Comparison of ENCODE assay signal across 19 mouse cellular contexts in the genomic region with DNA sequence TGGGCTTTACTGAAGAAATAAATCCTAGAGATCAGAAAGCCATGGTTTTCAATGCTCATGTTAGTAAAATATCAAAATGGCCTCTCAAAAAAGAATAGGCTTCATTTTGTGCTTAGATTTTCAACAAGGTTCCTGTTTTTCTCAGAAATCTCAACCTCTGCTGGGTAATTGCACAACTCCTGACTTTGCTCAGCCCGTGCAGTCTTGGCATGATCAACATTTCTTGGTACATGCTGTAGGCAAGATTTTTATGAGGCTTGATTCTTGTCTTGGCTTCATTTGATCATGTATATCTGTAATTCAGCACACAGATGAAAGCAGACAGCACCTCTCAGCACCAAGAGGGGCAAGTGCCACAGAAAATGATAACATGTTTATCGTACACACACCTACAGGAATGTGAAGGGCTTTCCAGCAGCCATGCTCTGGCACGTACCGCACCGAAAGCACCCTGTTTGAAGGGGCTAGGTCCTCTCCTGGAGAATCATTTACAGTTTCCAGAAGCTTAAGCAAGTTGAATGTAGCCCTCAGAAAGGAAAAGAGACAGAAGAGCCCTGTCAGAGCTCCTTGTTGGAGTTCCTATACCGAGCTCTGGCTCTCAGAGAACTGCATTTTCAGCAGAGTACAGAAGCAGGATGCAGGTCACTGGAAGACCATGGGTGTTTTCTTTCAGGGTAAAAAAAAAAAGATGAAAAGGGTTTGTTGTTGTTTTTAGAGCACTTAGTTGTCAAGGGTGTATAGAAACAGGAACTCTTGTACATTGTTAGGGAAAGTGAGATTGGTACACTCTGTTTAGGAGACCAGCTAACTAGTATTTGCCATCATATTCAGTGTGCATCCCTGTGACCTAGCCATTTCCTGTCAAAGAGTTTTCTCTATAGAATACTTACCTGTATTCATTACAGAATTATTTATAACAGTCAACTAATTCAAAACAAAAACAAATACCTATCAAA. TPM values are rescaled to one million over a fixed set of nuclear protein-coding genes. Genes with fewer than 3 reads are reported as not detected.
DNase-seq lines count a peak whose midpoint lies in the region; ATAC-seq lines count a peak whose summit lies in the region.
"Had no signal": no experiment of that assay in that cellular context is flagged by ENCODE, and none has a peak within 500 bp of the region (broad histone marks: within the 10 kb centered on the region; RNA-seq: fewer than 3 reads in every experiment).

No protein-coding gene starts in this region.

- 0 out of 2 replicates have a peak overlapping the region, but pooled peaks have one; percentile 20 for H3K4me2 ChIP-seq in heart, embryonic 15.5 days
- no peak overlapping the region for H3K4me2 ChIP-seq in lung, embryonic 16.5 days (ENCODE audit: low read depth, low read length)
- H3K4me2 ChIP-seq: liver, embryonic 12.5 days; neural tube, embryonic 15.5 days had no signal

- ATAC-seq in heart, embryonic 15.5 days (replicated peaks; ENCODE audit: insufficient number of reproducible peaks, insufficient read depth, low FRiP score, low read depth), result peak; percentile 67; the same call in 1 of the 2 replicates
- peak; percentile 76 for ATAC-seq in lung, embryonic 16.5 days (ENCODE audit: low read depth)
- ATAC-seq: forebrain, embryonic 16.5 days; inflammation-experienced regulatory T-cells, adult 6 months; liver, embryonic 12.5 days had no signal

- no peak overlapping the region for H3K4me3 ChIP-seq in heart, embryonic 15.5 days
- H3K4me3 ChIP-seq in heart, embryonic 10.5 days, result no peak overlapping the region
- H3K4me3 ChIP-seq in lung, embryonic 16.5 days (ENCODE audit: low read length), result no peak overlapping the region
- H3K4me3 ChIP-seq: erythroblast, embryonic 14.5 days; liver, embryonic 12.5 days; neural tube, embryonic 15.5 days had no signal

- H3K9ac ChIP-seq in heart, embryonic 15.5 days, result no peak overlapping the region
- H3K9ac ChIP-seq in lung, embryonic 16.5 days (ENCODE audit: low read length), result no peak overlapping the region
- H3K9ac ChIP-seq: liver, embryonic 12.5 days; neural tube, embryonic 15.5 days had no signal

- no peaks in the 10 kb centered on the region for H3K27me3 ChIP-seq in heart, embryonic 15.5 days
- no peaks in the 10 kb centered on the region for H3K27me3 ChIP-seq in heart, embryonic 10.5 days (ENCODE audit: insufficient read depth, poor library complexity, severe bottlenecking)
- H3K27me3 ChIP-seq in lung, embryonic 16.5 days (ENCODE audit: control insufficient read depth, insufficient read depth, low read depth, low read length), result no peaks in the 10 kb centered on the region
- H3K27me3 ChIP-seq: liver, embryonic 12.5 days; neural tube, embryonic 15.5 days had no signal

- no peaks in the 10 kb centered on the region for H3K36me3 ChIP-seq in heart, embryonic 15.5 days
- H3K36me3 ChIP-seq in heart, embryonic 10.5 days, result no peaks in the 10 kb centered on the region
- no peaks in the 10 kb centered on the region for H3K36me3 ChIP-seq in lung, embryonic 16.5 days (ENCODE audit: control insufficient read depth, insufficient read depth, low read length)
- H3K36me3 ChIP-seq: G1E; liver, embryonic 12.5 days; neural tube, embryonic 15.5 days had no signal

- H3K9me3 ChIP-seq in heart, embryonic 15.5 days (replicated peaks), result no peaks in the 10 kb centered on the region
- no peaks in the 10 kb centered on the region for H3K9me3 ChIP-seq in heart, embryonic 10.5 days
- H3K9me3 ChIP-seq in lung, embryonic 16.5 days (ENCODE audit: control insufficient read depth, low read length), result no peaks in the 10 kb centered on the region
- H3K9me3 ChIP-seq: G1E; liver, embryonic 12.5 days; neural tube, embryonic 15.5 days had no signal

- H3K4me1 ChIP-seq in heart, embryonic 15.5 days (replicated peaks), result peaks cover 8% of the 10 kb centered on the region
- peaks cover under 1% of the 10 kb centered on the region; the same call in 1 of the 2 replicates for H3K4me1 ChIP-seq in heart, embryonic 10.5 days
- no peaks in the 10 kb centered on the region; the same call in 1 of the 2 replicates for H3K4me1 ChIP-seq in lung, embryonic 16.5 days (replicated peaks; ENCODE audit: control insufficient read depth, insufficient read depth, low read length)
- H3K4me1 ChIP-seq: liver, embryonic 12.5 days; neural tube, embryonic 15.5 days had no signal

- WGBS in heart, embryonic 15.5 days, result 42% methylated on average over 6 of the region's 6 CpGs
- 59% methylated on average over 6 of the region's 6 CpGs for WGBS in heart, embryonic 10.5 days
- 47% methylated on average over 6 of the region's 6 CpGs for WGBS in lung, embryonic 16.5 days

- DNase-seq in heart, embryonic 10.5 days (ENCODE audit: low spot score), result no peak
- DNase-seq in lung, postnatal 25 days (ENCODE audit: low spot score), result no peak
- peak; percentile 25 for DNase-seq in lung, postnatal 14 days
- DNase-seq in retina, postnatal 1 day, result no peak
- no peak for DNase-seq in urinary bladder, postnatal 4 days (ENCODE audit: low spot score in 2 of 2)
- DNase-seq in thymus, postnatal 36 days, result no peak
- DNase-seq: adrenal gland, postnatal 10 days; cerebellum, postnatal 10 days; kidney, postnatal 25 days; left cerebral cortex, postnatal 4 days; thymus, adult 18-20 months had no signal

- H3K27ac ChIP-seq in heart, embryonic 15.5 days, result peak overlapping the region; percentile 79
- H3K27ac ChIP-seq in heart, embryonic 10.5 days, result no peak overlapping the region
- H3K27ac ChIP-seq in lung, embryonic 16.5 days (ENCODE audit: low read length), result peak overlapping the region; percentile 67
- H3K27ac ChIP-seq: liver, embryonic 12.5 days; neural tube, embryonic 15.5 days had no signal

RNA-seq across cellular contexts. Expression of a gene that starts 7.8 kb away (rescaled TPM):
- polyA plus RNA-seq in heart, embryonic 15.5 days (2015; fragmentation: Nextera tagmentation; extraction: Ambion mirVana), result 101 and 115 TPM in 2 replicates
- 45.7 and 69.6 TPM in 2 replicates for polyA plus RNA-seq in heart, embryonic 10.5 days (2016; fragmentation: Nextera tagmentation; extraction: Ambion mirVana)
- 61.6 and 65.2 TPM in 2 replicates for polyA plus RNA-seq in lung, embryonic 16.5 days (2015; fragmentation: Nextera tagmentation; extraction: Ambion mirVana)
